Mouse (Mus musculus): Measurements from ENCODE around the gene Slc25a45. TPM values are rescaled to one million over a fixed set of nuclear protein-coding genes. Genes with fewer than 3 reads are reported as not detected.
A peak's percentile ranks its signal among the peaks of the same experiment; 100 is the strongest.

Slc25a45 gene
- total RNA-seq, 2 experiments from 2014 or later, result 2.6 to 2.8 TPM

- no peak for DNase-seq
Observed at GRCm38 (mm10) chr19:5891521-5892258, 14.1 kb downstream of the Slc25a45 start.

- DNase-seq, result no peak
Observed at GRCm38 (mm10) chr19:5892262-5892661, 14.7 kb downstream of the Slc25a45 start.

GRCm38 (mm10) chr19:5892735-5893134, 15.1 kb downstream of the Slc25a45 start:
- DNase-seq, result no peak

GRCm38 (mm10) chr19:5893282-5894001, 15.8 kb downstream of the Slc25a45 start:
- no peak for DNase-seq

- peak; percentile 96 to 97 for DNase-seq
Observed at GRCm38 (mm10) chr19:5894002-5894678, 16.5 kb downstream of the Slc25a45 start, which contains the start of gene Tigd3. TSS of gene Tigd3 (minus strand) at chr19:5894149.

GRCm38 (mm10) chr19:5907275-5907674, 29.7 kb downstream of the Slc25a45 start:
- no peak for DNase-seq

- DNase-seq, result no peak
Observed at GRCm38 (mm10) chr19:5910221-5910620, 32.6 kb downstream of the Slc25a45 start.

GRCm38 (mm10) chr19:5911430-5912102, 34.0 kb downstream of the Slc25a45 start:
- DNase-seq, result no peak

- DNase-seq, result peak; percentile 99
Observed at GRCm38 (mm10) chr19:5912103-5913006, 34.7 kb downstream of the Slc25a45 start.

- DNase-seq, result no peak
Observed at GRCm38 (mm10) chr19:5913007-5913719, 35.6 kb downstream of the Slc25a45 start, which contains the start of gene Dpf2. TSS of gene Dpf2 (minus strand) at chr19:5913010.

- DNase-seq, result peak; percentile 61 to 76
Observed at GRCm38 (mm10) chr19:5921715-5922114, 44.1 kb downstream of the Slc25a45 start.

GRCm38 (mm10) chr19:5922119-5922942, 44.7 kb downstream of the Slc25a45 start:
- peak; percentile 79 to 86 for DNase-seq

GRCm38 (mm10) chr19:5922963-5923362, 45.4 kb downstream of the Slc25a45 start:
- DNase-seq, result no peak

GRCm38 (mm10) chr19:5923990-5924712, 46.5 kb downstream of the Slc25a45 start:
- DNase-seq, result peak; percentile 93 to 98

GRCm38 (mm10) chr19:5924713-5925093, 47.1 kb downstream of the Slc25a45 start, which contains the start of gene Cdc42ep2:
TSS of gene Cdc42ep2 (minus strand) at chr19:5924816.
- peak; percentile 98 for DNase-seq

- no peak for DNase-seq
Observed at GRCm38 (mm10) chr19:5925311-5925855, 47.8 kb downstream of the Slc25a45 start.

- DNase-seq, result no peak
Observed at GRCm38 (mm10) chr19:5927026-5927425, 49.4 kb downstream of the Slc25a45 start.

GRCm38 (mm10) chr19:5927532-5927931, 49.9 kb downstream of the Slc25a45 start:
- no peak for DNase-seq

All from heart, adult 18-20 months (tissue).